Mouse (Mus musculus): ENCODE data around the gene Traf3. TPM values are rescaled to one million over a fixed set of nuclear protein-coding genes. Genes with fewer than 3 reads are reported as not detected.
A peak's percentile ranks its signal among the peaks of the same experiment; 100 is the strongest.

Traf3 gene
- polyA plus RNA-seq, 2 experiments = 2.7 to 2.8 TPM

DNA sequence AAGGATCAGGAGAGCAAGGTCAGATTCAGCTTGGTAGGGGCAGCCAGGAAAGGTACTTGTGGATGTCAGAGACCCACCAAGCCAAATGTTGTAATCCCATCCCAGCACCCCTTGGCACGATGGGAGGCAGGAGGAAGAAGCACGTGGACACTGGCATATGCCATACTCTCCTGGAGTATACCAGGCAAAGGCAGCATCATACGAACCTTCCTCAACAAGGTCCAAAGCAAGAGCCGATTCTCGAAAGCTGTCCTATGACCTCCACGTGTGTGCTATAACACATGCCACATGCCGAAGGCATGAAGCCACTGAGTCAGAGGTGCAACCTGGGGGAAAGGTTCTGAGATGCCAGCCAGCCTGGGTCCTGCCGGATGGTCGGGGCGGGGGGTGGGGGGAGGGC, 5.3 kb upstream of the Traf3 start:
- WGBS (ENCODE audit: insufficient replicate concordance) = 83% methylated on average over 10 of the region's 10 CpGs
- no peak for DNase-seq (ENCODE audit: low read depth in 3 of 3, low spot score in 3 of 3)
- ATAC-seq (ENCODE audit: insufficient read depth) = no peak
- H3K36me3 ChIP-seq (replicated peaks; ENCODE audit: control insufficient read depth, insufficient read depth, low read depth) = no peaks in the 10 kb centered on the region
- H3K9me3 ChIP-seq (ENCODE audit: control insufficient read depth, low read length) = no peaks in the 10 kb centered on the region
- H3K4me2 ChIP-seq (ENCODE audit: low read depth) = no peak overlapping the region
- H3K27me3 ChIP-seq (ENCODE audit: control insufficient read depth, insufficient read depth, low read length) = no peaks in the 10 kb centered on the region
- no peak overlapping the region for H3K9ac ChIP-seq (replicated peaks)
- no peak for TF ChIP-seq EP300 (IDR thresholded peaks at IDR 0.05; ENCODE audit: low read depth)
- no peak for TF ChIP-seq CTCF (IDR thresholded peaks at IDR 0.05; ENCODE audit: low read depth)
- peaks cover 14 to 29% of the 10 kb centered on the region in 2 experiments for H3K4me1 ChIP-seq (replicated peaks; ENCODE audit: control insufficient read depth in 2 of 2, insufficient read depth in 2 of 2, low read length in 1 of 2)
- H3K27ac ChIP-seq = no peak overlapping the region
- no peak overlapping the region for H3K4me3 ChIP-seq (ENCODE audit: insufficient read depth in 1 of 2, low read depth in 2 of 2, low read length in 2 of 2)

DNA sequence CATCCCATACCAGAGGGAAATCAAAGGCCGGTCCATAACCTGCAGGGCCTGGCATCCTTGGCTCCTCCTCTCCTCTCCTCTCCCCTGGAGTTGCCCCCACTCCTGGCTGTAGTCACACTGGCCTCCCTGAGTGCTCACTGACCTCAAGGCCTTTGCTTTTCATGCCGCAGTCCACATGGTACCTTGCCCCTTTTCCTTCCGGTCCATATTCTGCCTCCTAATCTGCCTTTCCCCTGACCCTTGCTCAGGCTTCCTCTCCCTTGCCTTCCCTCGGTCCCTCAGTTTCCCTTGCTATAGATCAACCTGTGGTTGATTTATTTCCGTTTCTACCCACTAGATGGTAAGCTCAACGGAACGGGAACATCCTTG, 4.2 kb upstream of the Traf3 start:
- ATAC-seq (ENCODE audit: insufficient read depth) (no peak), DNase-seq (ENCODE audit: low read depth in 3 of 3, low spot score in 3 of 3) (no peak)
- H3K4me2 ChIP-seq (ENCODE audit: low read depth) = peak overlapping the region; percentile 50; the same call in 1 of the 2 replicates
- no peaks in the 10 kb centered on the region for H3K9me3 ChIP-seq (ENCODE audit: control insufficient read depth, low read length)
- TF ChIP-seq EP300 (IDR thresholded peaks at IDR 0.05; ENCODE audit: low read depth) (no peak), CTCF (IDR thresholded peaks at IDR 0.05; ENCODE audit: low read depth) (no peak)
- H3K9ac ChIP-seq (replicated peaks) = no peak overlapping the region
- H3K27me3 ChIP-seq (ENCODE audit: control insufficient read depth, insufficient read depth, low read length) = no peaks in the 10 kb centered on the region
- no peak overlapping the region; a peak in 1 of 4 replicates for H3K4me3 ChIP-seq (ENCODE audit: insufficient read depth in 1 of 2, low read depth in 2 of 2, low read length in 2 of 2)
- peaks cover 14 to 29% of the 10 kb centered on the region in 2 experiments for H3K4me1 ChIP-seq (replicated peaks; ENCODE audit: control insufficient read depth in 2 of 2, insufficient read depth in 2 of 2, low read length in 1 of 2)
- WGBS (ENCODE audit: insufficient replicate concordance) = 22% methylated on average over 7 of the region's 7 CpGs
- no peak overlapping the region for H3K27ac ChIP-seq
- H3K36me3 ChIP-seq (replicated peaks; ENCODE audit: control insufficient read depth, insufficient read depth, low read depth) = no peaks in the 10 kb centered on the region

DNA sequence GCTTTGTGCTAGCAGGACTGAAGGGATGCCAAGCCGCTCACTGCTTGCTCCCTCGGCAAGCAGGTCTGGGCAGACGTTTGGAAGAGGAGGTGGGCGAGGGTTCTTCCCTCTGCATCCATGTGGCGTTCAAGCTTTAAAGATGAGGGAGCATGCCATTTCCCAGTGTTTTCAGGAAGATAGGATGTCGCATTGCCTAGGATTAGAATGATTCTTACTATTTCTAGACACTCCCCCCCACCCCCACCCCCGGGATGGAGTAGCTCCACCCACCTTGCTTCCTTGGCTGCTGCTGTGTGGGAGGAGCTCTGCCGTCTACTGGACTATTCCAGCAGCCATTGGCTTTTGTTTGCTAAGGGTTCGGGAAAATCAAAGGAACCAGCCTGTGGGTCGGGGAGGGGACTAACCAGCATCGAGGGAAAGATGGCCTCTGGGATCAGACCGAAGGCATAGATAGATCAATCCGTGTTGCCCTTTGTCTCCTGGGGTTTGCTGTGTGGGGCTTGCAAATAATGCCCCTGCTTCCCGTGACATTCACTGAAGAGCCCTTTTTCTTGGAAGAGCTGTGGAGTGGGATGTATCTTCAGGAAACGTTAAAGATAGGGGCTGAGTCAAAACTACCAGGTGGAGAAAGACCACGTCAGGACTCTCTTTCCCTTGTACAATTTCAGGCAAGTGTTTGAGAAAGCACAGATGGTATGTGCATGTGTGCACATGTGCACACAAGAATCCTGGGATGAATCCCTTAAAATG, 3.7 kb upstream of the Traf3 start:
- Histone ChIP-seq H3K4me3 (ENCODE audit: insufficient read depth in 1 of 2, low read depth in 2 of 2, low read length in 2 of 2) (peak overlapping the region in 1 of 2 experiments; percentile 24; a peak in 2 of 4 replicates), H3K27ac (no peak overlapping the region), H3K36me3 (replicated peaks; ENCODE audit: control insufficient read depth, insufficient read depth, low read depth) (no peaks in the 10 kb centered on the region), H3K27me3 (ENCODE audit: control insufficient read depth, insufficient read depth, low read length) (no peaks in the 10 kb centered on the region), H3K4me2 (ENCODE audit: low read depth) (peak overlapping the region; percentile 50), H3K9ac (replicated peaks) (no peak overlapping the region), H3K4me1 (replicated peaks; ENCODE audit: control insufficient read depth in 2 of 2, insufficient read depth in 2 of 2, low read length in 1 of 2) (peaks cover 15 to 29% of the 10 kb centered on the region in 2 experiments), H3K9me3 (ENCODE audit: control insufficient read depth, low read length) (no peaks in the 10 kb centered on the region)
- no peak for DNase-seq (ENCODE audit: low read depth in 3 of 3, low spot score in 3 of 3)
- ATAC-seq (ENCODE audit: insufficient read depth) = no peak
- no peak for TF ChIP-seq CTCF (IDR thresholded peaks at IDR 0.05; ENCODE audit: low read depth)
- WGBS (ENCODE audit: insufficient replicate concordance) = 12% methylated on average over 16 of the region's 16 CpGs

DNA sequence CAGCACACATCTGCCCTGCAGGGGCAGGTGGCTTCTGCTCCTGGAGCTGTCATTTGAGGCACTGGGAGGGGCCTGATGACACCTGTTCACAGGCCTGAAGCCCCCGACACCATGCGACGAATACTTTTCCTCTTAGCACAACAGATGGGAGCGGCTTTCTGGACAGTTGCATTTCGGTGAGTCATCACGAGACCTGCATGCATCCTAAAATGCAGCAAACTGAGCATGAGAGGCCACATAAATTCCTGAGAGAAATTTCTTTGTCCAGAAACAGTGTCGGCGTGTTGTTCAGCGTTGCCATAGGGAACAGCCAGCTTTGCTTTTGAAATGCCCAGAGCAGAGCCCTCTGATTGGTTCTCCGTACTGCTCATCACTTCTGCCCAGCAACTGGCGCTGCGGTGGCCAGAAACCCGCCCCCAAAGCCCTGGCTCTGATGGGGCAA, 1.8 kb upstream of the Traf3 start:
- TF ChIP-seq EP300 (IDR thresholded peaks at IDR 0.05; ENCODE audit: low read depth) (no peak), CTCF (IDR thresholded peaks at IDR 0.05; ENCODE audit: low read depth) (no peak)
- peak overlapping the region; percentile 40 for H3K9ac ChIP-seq (replicated peaks)
- no peaks in the 10 kb centered on the region for H3K36me3 ChIP-seq (replicated peaks; ENCODE audit: control insufficient read depth, insufficient read depth, low read depth)
- H3K27me3 ChIP-seq (ENCODE audit: control insufficient read depth, insufficient read depth, low read length) = no peaks in the 10 kb centered on the region
- H3K4me3 ChIP-seq (ENCODE audit: insufficient read depth in 1 of 2, low read depth in 2 of 2, low read length in 2 of 2) = peak overlapping the region; percentile 40 to 54
- peaks cover 16 to 29% of the 10 kb centered on the region in 2 experiments for H3K4me1 ChIP-seq (replicated peaks; ENCODE audit: control insufficient read depth in 2 of 2, insufficient read depth in 2 of 2, low read length in 1 of 2)
- H3K9me3 ChIP-seq (ENCODE audit: control insufficient read depth, low read length) = no peaks in the 10 kb centered on the region
- H3K4me2 ChIP-seq (ENCODE audit: low read depth) = peak overlapping the region; percentile 67
- no peak overlapping the region for H3K27ac ChIP-seq
- ATAC-seq (ENCODE audit: insufficient read depth) (peak; percentile 56; the same call in 1 of the 2 replicates), DNase-seq (ENCODE audit: low read depth in 3 of 3, low spot score in 3 of 3) (peak; percentile 74 to 77 (median 77))
- WGBS (ENCODE audit: insufficient replicate concordance) = 14% methylated on average over 13 of the region's 13 CpGs

DNA sequence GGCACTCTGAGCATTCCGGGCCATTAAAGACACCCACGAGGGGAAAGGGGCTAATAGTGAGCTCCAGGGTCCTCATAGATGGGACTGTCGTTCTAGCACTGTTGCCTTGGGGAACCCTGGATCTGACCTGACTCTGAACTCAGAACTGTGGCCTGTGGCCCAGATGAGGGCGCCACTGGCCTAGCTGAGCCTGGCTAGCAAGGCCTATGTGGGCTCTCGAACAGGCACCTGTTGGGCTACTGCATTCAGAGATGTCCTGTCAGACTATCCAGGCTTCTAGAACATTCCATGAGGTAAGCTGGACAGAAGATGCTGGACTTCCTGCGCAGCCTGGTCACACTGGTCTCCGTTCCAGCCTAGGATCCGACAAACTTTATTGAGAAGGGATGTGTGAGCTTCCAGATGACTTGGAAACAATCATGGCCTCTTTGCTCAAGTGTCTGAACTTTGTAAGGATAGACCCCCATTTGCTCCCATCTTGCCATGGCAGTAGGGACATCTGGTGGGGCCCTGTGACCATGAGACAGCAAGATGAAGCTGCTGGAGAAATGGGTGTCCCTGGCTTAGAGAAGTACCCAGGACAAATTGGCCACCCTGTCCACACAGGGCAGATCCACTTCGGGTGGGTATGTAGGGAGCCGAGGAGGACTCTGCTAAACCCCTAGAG, 891 bp upstream of the Traf3 start:
- WGBS (ENCODE audit: insufficient replicate concordance) = 61% methylated on average over 10 of the region's 10 CpGs
- Histone ChIP-seq H3K9ac (replicated peaks) (no peak overlapping the region), H3K27me3 (ENCODE audit: control insufficient read depth, insufficient read depth, low read length) (no peaks in the 10 kb centered on the region)

More for the DNA sequence above, 891 bp upstream of the Traf3 start:
- no peaks in the 10 kb centered on the region for H3K36me3 ChIP-seq (replicated peaks; ENCODE audit: control insufficient read depth, insufficient read depth, low read depth)
- no peaks in the 10 kb centered on the region for H3K9me3 ChIP-seq (ENCODE audit: control insufficient read depth, low read length)
- peak overlapping the region; percentile 59 to 70; a peak in 3 of 4 replicates for H3K4me3 ChIP-seq (ENCODE audit: insufficient read depth in 1 of 2, low read depth in 2 of 2, low read length in 2 of 2)
- peak overlapping the region; percentile 77 for H3K4me2 ChIP-seq (ENCODE audit: low read depth)
- ATAC-seq (ENCODE audit: insufficient read depth) (peak; percentile 46; the same call in 1 of the 2 replicates), DNase-seq (ENCODE audit: low read depth in 3 of 3, low spot score in 3 of 3) (peak in 1 of 3 experiments; percentile 56)
- TF ChIP-seq CTCF (IDR thresholded peaks at IDR 0.05; ENCODE audit: low read depth) (peak; percentile 78), EP300 (IDR thresholded peaks at IDR 0.05; ENCODE audit: low read depth) (no peak)
- H3K4me1 ChIP-seq (replicated peaks; ENCODE audit: control insufficient read depth in 2 of 2, insufficient read depth in 2 of 2, low read length in 1 of 2) = peaks cover 12 to 21% of the 10 kb centered on the region in 2 experiments
- H3K27ac ChIP-seq = peak overlapping the region; percentile 4; the same call in 1 of the 2 replicates

Data from liver, embryonic 14.5 days (tissue).